Mouse (Mus musculus) kidney, embryonic 14.5 days (tissue): ENCODE measurements around the gene Fry. TPM values are rescaled to one million over a fixed set of nuclear protein-coding genes. Genes with fewer than 3 reads are reported as not detected.

Experiments used
- ATAC-seq: fragments of 200-750 bp; cut with Nextera tagmentation; 2 replicates; pipeline ENCODE4 v1.8.0; 2017; ENCODE audit warnings: moderate number of reproducible peaks, mild to moderate bottlenecking, moderate TSS enrichment, moderate library complexity; ENCODE audit not compliant: low FRiP score, low TSS enrichment
- H3K27ac ChIP-seq: fragments of 300-500 bp; sonication (generic); 2 replicates; pipeline ENCODE4 v1.5.1; 2014; ENCODE audit warnings: low read depth, mild to moderate bottlenecking, low read length, moderate library complexity, mixed read lengths
- H3K27me3 ChIP-seq: fragments of 300-500 bp; sonication (generic); 2 replicates; pipeline ENCODE4 v1.6.1; 2014; ENCODE audit warnings: mild to moderate bottlenecking, low read length; ENCODE audit not compliant: control insufficient read depth, insufficient read depth
- H3K36me3 ChIP-seq: fragments of 300-500 bp; sonication (generic); 2 replicates; pipeline ENCODE4 v1.6.1; 2014; ENCODE audit warnings: low read length, mixed read lengths; ENCODE audit not compliant: control insufficient read depth, insufficient read depth
- H3K4me1 ChIP-seq: fragments of 300-500 bp; sonication (generic); 2 replicates; pipeline ENCODE4 v1.6.1; 2014; ENCODE audit warnings: low read length, mixed read lengths; ENCODE audit not compliant: control insufficient read depth, insufficient read depth
- H3K4me2 ChIP-seq: fragments of 300-500 bp; sonication (generic); replicated peaks from 2 replicates; pipeline ENCODE4 v1.6.1; 2014; ENCODE audit warnings: low read depth, mild to moderate bottlenecking, low read length
- H3K4me3 ChIP-seq: fragments of 300-500 bp; sonication (generic); 2 replicates; pipeline ENCODE4 v1.5.1; 2014; ENCODE audit warnings: mild to moderate bottlenecking, low read length
- H3K9ac ChIP-seq: fragments of 300-500 bp; sonication (generic); 2 replicates; pipeline ENCODE4 v1.6.1; 2014; ENCODE audit warnings: low read depth, mild to moderate bottlenecking, low read length, moderate library complexity
- H3K9me3 ChIP-seq: fragments of 300-500 bp; sonication (generic); 2 replicates; pipeline ENCODE4 v1.6.1; 2016; ENCODE audit warnings: low read length; ENCODE audit not compliant: control insufficient read depth
- WGBS: fragments of 180-500 bp; shearing (Covaris S2); extraction: QIAGEN DNeasy Blood & Tissue Kit; methylation state at CpG from one replicate; pipeline ENCODE4 v1.1.7; 2014; 5-methylcytosine and 5-hydroxymethylcytosine counted together
- polyA plus RNA-seq: library from polyadenylated mRNA; unstranded; fragments of >200 nt; fragmentation: Nextera tagmentation; extraction: Ambion mirVana; gene quantifications from 2 replicates; pipeline ENCODE4 v1.2.1, GENCODE M21; 2014

Fry gene
- polyA plus RNA-seq, 1 experiment from 2014 or later: 8.0 TPM

- no peak overlapping the region; the same call in 1 of the 2 replicates for H3K4me2 ChIP-seq
- H3K36me3 ChIP-seq: no peaks in the 10 kb centered on the region
- H3K9ac ChIP-seq: no peak overlapping the region
- H3K27ac ChIP-seq: no peak overlapping the region
- H3K9me3 ChIP-seq: peaks cover 4% of the 10 kb centered on the region; the same call in 1 of the 2 replicates
- no peaks in the 10 kb centered on the region for H3K4me1 ChIP-seq
- H3K27me3 ChIP-seq: no peaks in the 10 kb centered on the region
- peak; percentile 65; the same call in 1 of the 2 replicates for ATAC-seq
- WGBS: 34% methylated on average over 19 of the region's 21 CpGs
- peak overlapping the region; percentile 6; the same call in 1 of the 2 replicates for H3K4me3 ChIP-seq
Measured at GRCm38 (mm10) chr5:150232159-150233150, 114.0 kb downstream of the Fry start.

- Histone ChIP-seq H3K4me2 (no peak overlapping the region; the same call in 1 of the 2 replicates), H3K36me3 (no peaks in the 10 kb centered on the region), H3K4me3 (no peak overlapping the region), H3K27me3 (no peaks in the 10 kb centered on the region), H3K9ac (no peak overlapping the region), H3K27ac (no peak overlapping the region), H3K9me3 (peaks cover 4% of the 10 kb centered on the region; the same call in 1 of the 2 replicates), H3K4me1 (no peaks in the 10 kb centered on the region)
- ATAC-seq: peak; percentile 73; the same call in 1 of the 2 replicates
- WGBS: 60% methylated on average over 17 of the region's 17 CpGs
Measured at GRCm38 (mm10) chr5:150233154-150233886, 114.9 kb downstream of the Fry start.

- no peak for ATAC-seq
- H3K36me3 ChIP-seq: no peaks in the 10 kb centered on the region
- no peak overlapping the region for H3K27ac ChIP-seq
- no peak overlapping the region for H3K4me2 ChIP-seq
- H3K9me3 ChIP-seq: no peaks in the 10 kb centered on the region
- no peak overlapping the region for H3K4me3 ChIP-seq
- no peak overlapping the region for H3K9ac ChIP-seq
- H3K4me1 ChIP-seq: no peaks in the 10 kb centered on the region
- WGBS: 90% methylated on average over 5 of the region's 5 CpGs
- H3K27me3 ChIP-seq: no peaks in the 10 kb centered on the region
Measured at GRCm38 (mm10) chr5:150235931-150236330, 117.5 kb downstream of the Fry start.

GRCm38 (mm10) chr5:150236597-150236996, 118.2 kb downstream of the Fry start:
- H3K27ac ChIP-seq: no peak overlapping the region
- no peak for ATAC-seq
- no peak overlapping the region for H3K9ac ChIP-seq
- no peaks in the 10 kb centered on the region for H3K36me3 ChIP-seq
- H3K4me2 ChIP-seq: no peak overlapping the region
- no peaks in the 10 kb centered on the region for H3K27me3 ChIP-seq
- H3K4me1 ChIP-seq: no peaks in the 10 kb centered on the region
- H3K9me3 ChIP-seq: no peaks in the 10 kb centered on the region
- no peak overlapping the region for H3K4me3 ChIP-seq

- 83% methylated on average over 9 of the region's 9 CpGs for WGBS
- H3K4me1 ChIP-seq: no peaks in the 10 kb centered on the region
- H3K4me3 ChIP-seq: no peak overlapping the region
Measured at GRCm38 (mm10) chr5:150241638-150242037, 123.2 kb downstream of the Fry start.

GRCm38 (mm10) chr5:150246737-150247136, 128.3 kb downstream of the Fry start:
- Histone ChIP-seq H3K4me2 (no peak overlapping the region), H3K4me1 (no peaks in the 10 kb centered on the region), H3K27ac (no peak overlapping the region), H3K27me3 (no peaks in the 10 kb centered on the region), H3K4me3 (no peak overlapping the region), H3K9ac (no peak overlapping the region), H3K36me3 (no peaks in the 10 kb centered on the region), H3K9me3 (no peaks in the 10 kb centered on the region)
- 84% methylated on average over 3 of the region's 3 CpGs for WGBS
- no peak for ATAC-seq

More at GRCm38 (mm10) chr5:150241638-150242037, 123.2 kb downstream of the Fry start:
- H3K9ac ChIP-seq: no peak overlapping the region
- no peaks in the 10 kb centered on the region for H3K36me3 ChIP-seq
- H3K4me2 ChIP-seq: no peak overlapping the region
- H3K27ac ChIP-seq: no peak overlapping the region
- H3K27me3 ChIP-seq: no peaks in the 10 kb centered on the region
- H3K9me3 ChIP-seq: no peaks in the 10 kb centered on the region
- ATAC-seq: no peak

GRCm38 (mm10) chr5:150257764-150258163, 139.3 kb downstream of the Fry start:
- H3K4me2 ChIP-seq: no peak overlapping the region
- no peaks in the 10 kb centered on the region for H3K27me3 ChIP-seq
- WGBS: 86% methylated on average over 7 of the region's 7 CpGs
- no peak for ATAC-seq
- H3K4me1 ChIP-seq: no peaks in the 10 kb centered on the region; the same call in 1 of the 2 replicates
- no peak overlapping the region for H3K27ac ChIP-seq
- H3K36me3 ChIP-seq: no peaks in the 10 kb centered on the region
- no peaks in the 10 kb centered on the region for H3K9me3 ChIP-seq
- H3K4me3 ChIP-seq: no peak overlapping the region
- no peak overlapping the region for H3K9ac ChIP-seq

- Histone ChIP-seq H3K9me3 (no peaks in the 10 kb centered on the region), H3K4me3 (peak overlapping the region; percentile 46), H3K27ac (no peak overlapping the region), H3K27me3 (no peaks in the 10 kb centered on the region), H3K4me1 (no peaks in the 10 kb centered on the region; the same call in none of the 2 replicates), H3K4me2 (peak overlapping the region; percentile 86), H3K36me3 (no peaks in the 10 kb centered on the region), H3K9ac (peak overlapping the region; percentile 59)
- 2% methylated on average over 29 of the region's 29 CpGs for WGBS
- ATAC-seq: peak; percentile 84
Measured at GRCm38 (mm10) chr5:150259191-150260053, 141.0 kb downstream of the Fry start.
